Mouse (Mus musculus): Measurements from ENCODE around the gene Hcst.

DNA sequence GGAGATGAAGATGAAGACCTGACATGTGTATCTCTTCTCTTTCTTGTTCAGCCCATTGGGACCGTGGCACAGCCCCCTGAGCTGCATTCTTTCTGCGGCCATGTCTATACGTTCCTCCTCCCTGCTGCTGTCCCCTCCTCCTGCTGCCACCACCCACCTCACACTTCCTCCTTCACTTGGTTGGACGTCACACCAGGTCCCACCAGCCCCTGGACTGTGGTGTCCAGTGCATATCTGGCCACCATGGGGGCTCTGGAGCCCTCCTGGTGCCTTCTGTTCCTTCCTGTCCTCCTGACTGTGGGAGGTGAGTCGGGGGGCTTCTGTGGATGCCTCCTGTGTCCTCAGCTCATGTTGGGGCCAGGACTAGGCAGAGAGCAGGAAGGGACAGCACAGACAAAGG, 6.1 kb downstream of the Hcst start, which contains the start of gene Tyrobp:
- TF ChIP-seq SIN3A (IDR thresholded peaks at IDR 0.05; ENCODE audit: low read length) (no peak), JUND (conservative IDR thresholded peaks at IDR 0.05; ENCODE audit: low read depth, low read length) (no peak), MXI1 (IDR thresholded peaks at IDR 0.05; ENCODE audit: low read depth, low read length) (no peak), CTCF (conservative IDR thresholded peaks at IDR 0.05 in 1 of 2, IDR thresholded peaks at IDR 0.05 in 1 of 2; ENCODE audit: low read depth in 2 of 2, low read length in 2 of 2) (no peak), MYC (IDR thresholded peaks at IDR 0.05; ENCODE audit: low read depth, low read length) (no peak), MAX (IDR thresholded peaks at IDR 0.05; ENCODE audit: low read length) (no peak), USF2 (conservative IDR thresholded peaks at IDR 0.05; ENCODE audit: low read depth, low read length) (no peak), TCF12 (IDR thresholded peaks at IDR 0.05; ENCODE audit: low read depth, low read length) (no peak), IRF4 (IDR thresholded peaks at IDR 0.05; ENCODE audit: low read depth, low read length) (no peak), EP300 (IDR thresholded peaks at IDR 0.05; ENCODE audit: low read length) (no peak), UBTF (IDR thresholded peaks at IDR 0.05; ENCODE audit: low read depth, low read length) (no peak), ZNF384 (IDR thresholded peaks at IDR 0.05; ENCODE audit: low read depth, low read length) (no peak)
